Mouse (Mus musculus): Measurements from ENCODE around the gene Nfatc3. TPM values are rescaled to one million over a fixed set of nuclear protein-coding genes. Genes with fewer than 3 reads are reported as not detected.

Gene Nfatc3
- polyA plus RNA-seq, 1 experiment from 2014 or later: 3.4 TPM

DNA sequence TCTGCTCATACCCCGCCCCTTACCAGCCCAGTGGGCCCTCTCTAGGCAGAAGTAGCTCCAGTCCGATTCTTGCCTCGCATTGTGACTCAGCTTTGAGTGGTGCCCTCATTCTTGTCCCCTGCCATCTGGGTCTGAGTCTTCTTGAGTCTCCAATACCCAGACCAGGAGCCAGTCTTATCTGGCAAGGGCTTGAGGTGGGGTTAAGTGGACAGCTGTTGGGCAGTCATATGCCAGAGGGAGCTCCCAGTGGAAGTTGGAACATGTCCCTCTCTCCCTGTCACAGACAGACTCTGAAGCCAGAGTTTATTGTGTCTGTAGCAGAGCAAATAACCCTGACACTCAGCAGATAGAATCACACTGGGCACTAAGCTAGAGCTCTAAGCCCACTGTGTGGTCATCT, 7.6 kb upstream of the Nfatc3 start:
- no peaks in the 10 kb centered on the region for H3K9me3 ChIP-seq (ENCODE audit: control insufficient read depth, low read length)
- H3K9ac ChIP-seq (replicated peaks; ENCODE audit: low read length): no peak overlapping the region
- no peak overlapping the region for H3K4me3 ChIP-seq (replicated peaks; ENCODE audit: low read depth, low read length)
- no peak overlapping the region for H3K4me2 ChIP-seq (ENCODE audit: low read length)
- H3K27ac ChIP-seq (replicated peaks; ENCODE audit: low read depth, low read length): no peak overlapping the region
- DNase-seq (no peak), ATAC-seq (ENCODE audit: low FRiP score, low TSS enrichment) (no peak)
- WGBS: 86% methylated on average over 3 of the region's 3 CpGs
- no peaks in the 10 kb centered on the region for H3K27me3 ChIP-seq (ENCODE audit: control insufficient read depth, insufficient read depth, low read length)
- no peaks in the 10 kb centered on the region for H3K4me1 ChIP-seq (ENCODE audit: control insufficient read depth, insufficient read depth, low read length)
- peaks cover 43% of the 10 kb centered on the region for H3K36me3 ChIP-seq (ENCODE audit: control insufficient read depth, insufficient read depth, low read length)

DNA sequence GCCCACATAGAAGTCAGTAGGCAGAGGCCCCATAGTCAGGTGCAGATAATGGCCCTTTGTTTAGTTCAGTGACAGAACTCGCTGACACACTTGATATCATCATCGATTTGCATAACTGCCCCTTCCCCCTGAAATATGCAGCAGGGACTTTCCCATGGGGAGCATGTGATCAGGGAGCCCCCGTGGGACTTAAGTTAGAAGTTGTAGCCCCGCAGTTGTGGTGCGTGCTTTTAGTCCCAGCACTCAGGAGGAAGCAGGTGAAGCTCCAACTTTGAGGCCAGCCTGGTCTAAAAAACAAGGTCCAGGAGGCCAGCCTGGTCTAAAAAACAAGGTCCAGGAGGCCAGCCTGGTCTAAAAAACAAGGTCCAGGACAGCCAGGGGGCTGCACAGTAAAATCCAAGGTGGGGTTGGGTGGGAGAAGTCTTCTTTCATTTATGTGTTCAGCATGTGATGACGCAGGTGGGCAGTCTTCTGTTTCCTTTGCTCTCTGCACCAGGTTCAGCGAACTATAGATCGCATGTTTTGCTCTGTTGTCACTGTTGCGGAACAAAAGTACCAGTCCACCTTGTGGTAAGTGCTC, 6.0 kb upstream of the Nfatc3 start:
- Histone ChIP-seq H3K27me3 (ENCODE audit: control insufficient read depth, insufficient read depth, low read length) (no peaks in the 10 kb centered on the region), H3K4me2 (ENCODE audit: low read length) (no peak overlapping the region), H3K36me3 (ENCODE audit: control insufficient read depth, insufficient read depth, low read length) (peaks cover 36% of the 10 kb centered on the region), H3K27ac (replicated peaks; ENCODE audit: low read depth, low read length) (no peak overlapping the region), H3K4me3 (replicated peaks; ENCODE audit: low read depth, low read length) (no peak overlapping the region), H3K9me3 (ENCODE audit: control insufficient read depth, low read length) (no peaks in the 10 kb centered on the region), H3K9ac (replicated peaks; ENCODE audit: low read length) (no peak overlapping the region), H3K4me1 (ENCODE audit: control insufficient read depth, insufficient read depth, low read length) (no peaks in the 10 kb centered on the region)
- 93% methylated on average over 9 of the region's 9 CpGs for WGBS
- ATAC-seq (ENCODE audit: low FRiP score, low TSS enrichment) (no peak), DNase-seq (no peak)

DNA sequence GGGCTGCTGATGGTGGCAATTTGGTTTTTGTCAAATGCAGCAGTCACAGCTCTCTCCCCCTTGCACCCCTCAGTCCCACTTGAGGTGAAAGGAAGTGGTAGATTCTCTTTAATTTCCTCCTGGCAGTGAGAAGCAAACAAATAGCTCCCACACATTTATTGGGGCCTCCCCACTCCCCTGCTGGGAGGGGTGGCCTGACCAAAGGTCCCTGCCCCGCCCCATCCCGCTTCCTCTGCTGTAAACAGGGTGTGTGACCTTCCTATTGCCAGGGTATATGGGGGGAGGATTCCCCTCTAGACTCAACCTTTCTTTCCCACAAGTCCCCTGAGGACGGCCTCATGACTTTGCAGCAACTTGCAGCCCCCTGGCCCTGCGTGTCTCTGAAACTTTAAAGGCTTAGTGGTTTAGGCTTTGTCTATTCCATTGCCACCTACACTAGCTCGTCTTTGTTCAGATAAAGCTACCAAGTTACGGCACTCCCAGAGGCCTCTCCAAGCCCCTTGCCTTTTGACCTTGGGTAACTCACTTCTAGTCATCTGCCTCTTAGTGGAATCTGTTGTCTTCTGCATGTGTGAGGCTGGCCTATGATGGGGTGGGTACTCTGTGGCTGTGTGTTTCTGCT, 4.3 kb upstream of the Nfatc3 start:
- ATAC-seq (ENCODE audit: low FRiP score, low TSS enrichment): no peak
- peaks cover 36% of the 10 kb centered on the region for H3K36me3 ChIP-seq (ENCODE audit: control insufficient read depth, insufficient read depth, low read length)
- H3K27ac ChIP-seq (replicated peaks; ENCODE audit: low read depth, low read length): no peak overlapping the region

DNA sequence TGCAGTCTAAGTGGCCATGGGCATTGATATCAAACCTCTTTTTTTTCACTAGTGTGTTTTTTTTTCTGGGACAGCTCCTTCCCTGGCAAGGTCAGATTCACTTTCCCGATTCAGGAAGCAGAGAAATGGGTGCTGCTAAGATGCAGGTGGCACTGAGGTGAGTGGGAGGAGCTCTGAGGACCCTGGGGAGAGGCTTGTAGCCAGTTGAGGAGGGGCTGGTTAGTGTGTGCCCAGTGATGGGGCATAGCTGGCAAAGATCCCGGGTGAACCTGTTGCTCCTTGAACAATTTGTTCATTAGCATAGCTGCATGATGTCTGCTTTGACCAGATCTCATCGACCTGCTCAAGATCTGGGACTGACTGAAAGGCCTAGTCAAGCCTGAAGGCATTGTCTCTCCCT, 3.6 kb upstream of the Nfatc3 start:
- no peak overlapping the region for H3K9ac ChIP-seq (replicated peaks; ENCODE audit: low read length)
- no peaks in the 10 kb centered on the region for H3K9me3 ChIP-seq (ENCODE audit: control insufficient read depth, low read length)
- H3K27me3 ChIP-seq (ENCODE audit: control insufficient read depth, insufficient read depth, low read length): no peaks in the 10 kb centered on the region
- 0 out of 2 replicates have a peak, but pooled peaks cover 6% of the 10 kb centered on the region for H3K4me1 ChIP-seq (ENCODE audit: control insufficient read depth, insufficient read depth, low read length)
- H3K27ac ChIP-seq (replicated peaks; ENCODE audit: low read depth, low read length): no peak overlapping the region
- no peak overlapping the region for H3K4me3 ChIP-seq (replicated peaks; ENCODE audit: low read depth, low read length)
- DNase-seq (peak; percentile 14), ATAC-seq (ENCODE audit: low FRiP score, low TSS enrichment) (no peak)
- no peak overlapping the region for H3K4me2 ChIP-seq (ENCODE audit: low read length)
- peaks cover 36% of the 10 kb centered on the region for H3K36me3 ChIP-seq (ENCODE audit: control insufficient read depth, insufficient read depth, low read length)
- WGBS: 47% methylated on average over 3 of the region's 3 CpGs

More for the DNA sequence above, 4.3 kb upstream of the Nfatc3 start:
- H3K9me3 ChIP-seq (ENCODE audit: control insufficient read depth, low read length): no peaks in the 10 kb centered on the region
- no peaks in the 10 kb centered on the region for H3K27me3 ChIP-seq (ENCODE audit: control insufficient read depth, insufficient read depth, low read length)
- H3K4me3 ChIP-seq (replicated peaks; ENCODE audit: low read depth, low read length): no peak overlapping the region
- WGBS: 79% methylated on average over 6 of the region's 6 CpGs
- no peak overlapping the region for H3K4me2 ChIP-seq (ENCODE audit: low read length)
- H3K4me1 ChIP-seq (ENCODE audit: control insufficient read depth, insufficient read depth, low read length): 0 out of 2 replicates have a peak, but pooled peaks cover 6% of the 10 kb centered on the region
- no peak overlapping the region for H3K9ac ChIP-seq (replicated peaks; ENCODE audit: low read length)
- no peak for DNase-seq

DNA sequence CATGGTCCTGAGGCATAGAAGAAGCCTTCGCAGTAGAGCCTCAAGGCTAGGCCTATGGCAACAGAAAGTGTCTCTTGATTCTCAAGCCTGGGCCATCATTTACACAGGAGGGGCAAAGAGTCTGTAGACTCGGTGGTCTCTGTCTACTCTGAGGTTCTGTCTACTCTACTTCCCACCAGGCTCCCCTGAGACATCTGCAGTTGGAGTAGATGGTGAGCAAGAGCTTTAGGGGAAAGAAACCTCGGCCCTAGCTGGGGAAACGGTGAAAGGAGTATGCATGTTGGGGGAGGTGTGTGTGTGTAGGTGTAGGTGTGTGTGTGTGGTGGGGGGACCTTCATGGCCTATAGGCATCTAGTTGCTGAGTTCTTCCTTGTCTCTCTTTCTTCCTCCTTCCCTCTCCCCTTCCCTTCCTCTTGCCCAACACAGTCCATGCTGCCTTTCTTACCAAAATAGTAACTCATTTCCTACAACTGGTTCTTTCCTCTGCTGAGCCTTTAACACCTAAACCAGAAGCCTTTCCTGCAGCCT, 2.1 kb upstream of the Nfatc3 start:
- Histone ChIP-seq H3K36me3 (ENCODE audit: control insufficient read depth, insufficient read depth, low read length) (peaks cover 22% of the 10 kb centered on the region), H3K9me3 (ENCODE audit: control insufficient read depth, low read length) (no peaks in the 10 kb centered on the region), H3K27ac (replicated peaks; ENCODE audit: low read depth, low read length) (no peak overlapping the region), H3K4me1 (ENCODE audit: control insufficient read depth, insufficient read depth, low read length) (peaks cover 17% of the 10 kb centered on the region), H3K4me2 (ENCODE audit: low read length) (no peak overlapping the region), H3K9ac (replicated peaks; ENCODE audit: low read length) (no peak overlapping the region), H3K27me3 (ENCODE audit: control insufficient read depth, insufficient read depth, low read length) (no peaks in the 10 kb centered on the region), H3K4me3 (replicated peaks; ENCODE audit: low read depth, low read length) (no peak overlapping the region)
- ATAC-seq (ENCODE audit: low FRiP score, low TSS enrichment) (no peak), DNase-seq (no peak)
- 87% methylated on average over 4 of the region's 4 CpGs for WGBS

DNA sequence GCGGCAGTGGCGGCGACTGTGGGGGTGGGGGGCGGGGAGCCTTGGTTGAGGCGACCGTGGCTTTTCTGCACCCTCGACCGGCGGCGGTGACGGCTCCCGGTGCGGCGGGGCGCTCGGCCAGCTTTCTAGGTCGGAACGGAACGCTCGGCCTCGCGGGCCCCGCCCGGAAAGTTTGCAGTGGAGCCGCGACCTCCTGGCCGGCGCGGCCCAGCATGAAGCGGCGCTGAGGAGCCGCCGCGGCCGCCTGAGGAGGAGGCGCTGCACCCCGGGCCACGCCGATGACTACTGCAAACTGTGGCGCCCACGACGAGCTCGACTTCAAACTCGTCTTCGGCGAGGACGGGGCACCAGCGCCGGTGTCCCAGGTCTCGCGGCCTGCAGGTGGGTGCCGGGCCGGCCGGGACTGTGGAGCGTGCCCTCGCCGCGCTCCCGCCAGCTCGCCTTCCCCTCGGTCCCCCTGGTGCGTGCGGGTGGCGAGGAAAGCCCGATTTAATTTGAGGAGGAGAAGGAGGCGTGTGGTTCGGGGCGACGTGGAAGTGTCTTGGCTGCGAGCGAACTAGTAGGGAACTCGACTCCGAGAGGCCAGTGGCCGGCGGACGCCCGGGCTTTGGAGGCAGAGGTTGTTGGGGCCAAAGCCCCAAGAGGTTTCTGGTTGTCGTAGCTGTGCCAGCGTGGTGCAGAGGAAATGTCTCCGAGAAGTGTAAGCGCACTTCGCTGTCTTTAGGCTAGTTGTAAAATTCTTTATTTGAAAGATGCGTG, 1.2 kb downstream of the Nfatc3 start:
- no peak for DNase-seq
- H3K27ac ChIP-seq (replicated peaks; ENCODE audit: low read depth, low read length): peak overlapping the region; percentile 89
- no peaks in the 10 kb centered on the region for H3K27me3 ChIP-seq (ENCODE audit: control insufficient read depth, insufficient read depth, low read length)
- no peaks in the 10 kb centered on the region for H3K9me3 ChIP-seq (ENCODE audit: control insufficient read depth, low read length)
- H3K4me2 ChIP-seq (ENCODE audit: low read length): peak overlapping the region; percentile 78
- ATAC-seq (ENCODE audit: low FRiP score, low TSS enrichment): peak; percentile 81
- WGBS: under 1% methylated on average over 81 of the region's 83 CpGs
- H3K4me1 ChIP-seq (ENCODE audit: control insufficient read depth, insufficient read depth, low read length): peaks cover 20% of the 10 kb centered on the region
- no peaks in the 10 kb centered on the region for H3K36me3 ChIP-seq (ENCODE audit: control insufficient read depth, insufficient read depth, low read length)
- peak overlapping the region; percentile 86 for H3K4me3 ChIP-seq (replicated peaks; ENCODE audit: low read depth, low read length)
- peak overlapping the region; percentile 73 for H3K9ac ChIP-seq (replicated peaks; ENCODE audit: low read length)

DNA sequence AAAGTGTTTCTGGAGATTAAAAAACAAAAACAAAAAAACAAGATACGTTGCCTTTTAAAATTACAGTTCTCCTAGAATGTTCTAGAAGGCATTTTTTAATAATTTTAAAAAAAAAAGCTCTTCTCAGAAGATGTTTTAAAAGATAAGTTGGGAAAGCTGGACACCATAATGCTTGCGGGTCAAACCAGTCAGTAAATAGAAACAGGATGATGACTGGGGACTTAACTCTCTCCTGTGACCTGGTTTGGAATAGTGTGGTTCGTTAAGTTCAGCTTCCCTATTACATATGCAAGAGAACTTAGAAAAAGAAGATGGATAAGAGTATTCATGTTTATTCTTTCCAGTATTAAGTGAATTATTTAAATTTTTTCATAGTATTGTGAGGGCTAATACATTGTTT, 1.9 kb downstream of the Nfatc3 start:
- peaks cover 20% of the 10 kb centered on the region for H3K4me1 ChIP-seq (ENCODE audit: control insufficient read depth, insufficient read depth, low read length)
- WGBS: 6% methylated on average over 3 of the region's 3 CpGs
- no peaks in the 10 kb centered on the region for H3K9me3 ChIP-seq (ENCODE audit: control insufficient read depth, low read length)
- DNase-seq: peak; percentile 2
- no peak for ATAC-seq (ENCODE audit: low FRiP score, low TSS enrichment)
- peak overlapping the region; percentile 86 for H3K4me3 ChIP-seq (replicated peaks; ENCODE audit: low read depth, low read length)
- H3K4me2 ChIP-seq (ENCODE audit: low read length): peak overlapping the region; percentile 78
- H3K27ac ChIP-seq (replicated peaks; ENCODE audit: low read depth, low read length): no peak overlapping the region
- H3K9ac ChIP-seq (replicated peaks; ENCODE audit: low read length): peak overlapping the region; percentile 73; the same call in 1 of the 2 replicates
- H3K36me3 ChIP-seq (ENCODE audit: control insufficient read depth, insufficient read depth, low read length): no peaks in the 10 kb centered on the region
- no peaks in the 10 kb centered on the region for H3K27me3 ChIP-seq (ENCODE audit: control insufficient read depth, insufficient read depth, low read length)

DNA sequence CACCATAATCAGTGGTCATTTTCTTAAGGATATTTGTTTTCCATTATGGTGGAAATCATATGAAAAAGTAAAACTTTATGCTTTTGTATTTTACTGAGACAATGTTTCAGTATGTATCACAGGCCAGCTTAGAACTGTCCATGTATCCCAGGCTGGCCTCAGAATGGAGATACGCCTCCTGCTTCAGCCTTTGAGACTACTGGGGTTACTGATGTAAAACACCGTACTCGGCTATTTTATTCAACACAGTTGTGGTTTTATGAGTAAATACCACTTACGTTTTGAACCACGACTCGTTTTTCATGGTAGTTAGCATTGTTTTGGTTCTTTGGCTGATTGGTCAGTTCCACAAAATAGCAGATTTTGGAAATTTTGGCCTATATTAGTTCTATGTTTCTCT, 3.0 kb downstream of the Nfatc3 start:
- Histone ChIP-seq H3K27me3 (ENCODE audit: control insufficient read depth, insufficient read depth, low read length) (no peaks in the 10 kb centered on the region), H3K36me3 (ENCODE audit: control insufficient read depth, insufficient read depth, low read length) (no peaks in the 10 kb centered on the region), H3K9ac (replicated peaks; ENCODE audit: low read length) (no peak overlapping the region), H3K4me1 (ENCODE audit: control insufficient read depth, insufficient read depth, low read length) (peaks cover 20% of the 10 kb centered on the region), H3K4me3 (replicated peaks; ENCODE audit: low read depth, low read length) (no peak overlapping the region), H3K27ac (replicated peaks; ENCODE audit: low read depth, low read length) (no peak overlapping the region), H3K4me2 (ENCODE audit: low read length) (peak overlapping the region; percentile 78), H3K9me3 (ENCODE audit: control insufficient read depth, low read length) (no peaks in the 10 kb centered on the region)
- ATAC-seq (ENCODE audit: low FRiP score, low TSS enrichment) (no peak), DNase-seq (no peak)
- WGBS: 89% methylated on average over 6 of the region's 6 CpGs
